Mouse (Mus musculus) embryonic facial prominence, embryonic 13.5 days (tissue): ENCODE results near the gene Tbcel. TPM values are rescaled to one million over a fixed set of nuclear protein-coding genes. Genes with fewer than 3 reads are reported as not detected.
A peak's percentile ranks its signal among the peaks of the same experiment; 100 is the strongest.

Experiments
- ATAC-seq: fragments of 200-750 bp; cut with Nextera tagmentation; 2 replicates; pipeline ENCODE4 v1.8.0; 2017; ENCODE audit warnings: low read depth; ENCODE audit not compliant: insufficient number of reproducible peaks, insufficient read depth, low FRiP score, low TSS enrichment
- H3K27ac ChIP-seq: fragments of 300-500 bp; sonication (generic); 2 replicates; pipeline ENCODE4 v1.5.1; 2015; ENCODE audit warnings: moderate library complexity, mild to moderate bottlenecking, inconsistent platforms
- H3K27me3 ChIP-seq: fragments of 300-500 bp; sonication (generic); 2 replicates; pipeline ENCODE4 v1.6.1; 2015; ENCODE audit warnings: mild to moderate bottlenecking, inconsistent platforms
- H3K36me3 ChIP-seq: fragments of 300-500 bp; sonication (generic); 2 replicates; pipeline ENCODE4 v1.6.1; 2015; ENCODE audit warnings: mild to moderate bottlenecking, inconsistent platforms
- H3K4me1 ChIP-seq: fragments of 300-500 bp; sonication (generic); 2 replicates; pipeline ENCODE4 v1.6.1; 2015; ENCODE audit warnings: inconsistent platforms
- H3K4me2 ChIP-seq: fragments of 300-500 bp; sonication (generic); 2 replicates; pipeline ENCODE4 v1.6.1; 2015; ENCODE audit warnings: moderate library complexity, mild to moderate bottlenecking, inconsistent platforms
- H3K4me3 ChIP-seq: fragments of 300-500 bp; sonication (generic); 2 replicates; pipeline ENCODE4 v1.5.1; 2015; ENCODE audit warnings: mild to moderate bottlenecking, inconsistent platforms
- H3K9ac ChIP-seq: fragments of 300-500 bp; sonication (generic); 2 replicates; pipeline ENCODE4 v1.6.1; 2015; ENCODE audit warnings: mild to moderate bottlenecking, inconsistent platforms
- H3K9me3 ChIP-seq: fragments of 300-500 bp; sonication (generic); 2 replicates; pipeline ENCODE4 v1.6.1; 2016; ENCODE audit warnings: inconsistent platforms
- WGBS: fragments of 180-500 bp; shearing (Covaris S2); methylation state at CpG from one replicate; pipeline ENCODE4 v1.1.7; 2015; ENCODE audit warnings: mixed read lengths; 5-methylcytosine and 5-hydroxymethylcytosine counted together
- polyA plus RNA-seq: library from polyadenylated mRNA; unstranded; fragments of >200 nt; fragmentation: Nextera tagmentation; extraction: Ambion mirVana; gene quantifications from 2 replicates; pipeline ENCODE4 v1.2.1, GENCODE M21; 2015

Tbcel gene
- polyA plus RNA-seq, 1 experiment from 2014 or later, result 4.9 TPM

DNA sequence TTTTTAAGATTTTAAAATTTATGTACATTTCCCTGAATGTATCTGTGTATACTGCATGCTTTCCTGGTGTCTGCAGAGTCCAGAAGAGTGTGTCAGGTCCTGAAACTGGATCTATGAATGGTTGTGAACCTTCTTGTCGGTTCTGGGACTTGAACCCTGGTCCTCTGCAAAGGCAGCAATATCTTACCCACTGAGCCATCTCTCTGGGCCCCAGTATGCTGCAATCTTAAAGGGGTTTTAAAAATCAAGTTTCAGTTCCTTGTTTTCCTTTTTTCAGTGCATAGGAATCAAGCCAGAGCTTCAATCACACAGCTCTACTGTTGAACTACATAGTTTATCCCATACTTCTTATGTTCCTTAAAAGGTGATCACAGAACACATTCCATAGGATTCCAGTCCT is 24.7 kb downstream of the Tbcel start:
- no peaks in the 10 kb centered on the region for H3K36me3 ChIP-seq
- WGBS, result 79% methylated on average over 1 of the region's 1 CpGs

GRCm38 (mm10) chr9:42476166-42476565 is 31.4 kb downstream of the Tbcel start:
- Histone ChIP-seq H3K36me3 (no peaks in the 10 kb centered on the region), H3K4me1 (peaks cover 7% of the 10 kb centered on the region), H3K9me3 (no peaks in the 10 kb centered on the region), H3K9ac (no peak overlapping the region), H3K4me3 (no peak overlapping the region), H3K27me3 (peaks cover 13% of the 10 kb centered on the region), H3K27ac (no peak overlapping the region), H3K4me2 (no peak overlapping the region)
- WGBS, result 82% methylated on average over 4 of the region's 4 CpGs
- ATAC-seq, result no peak

More for the DNA sequence above, 24.7 kb downstream of the Tbcel start:
- Histone ChIP-seq H3K27ac (no peak overlapping the region), H3K27me3 (no peaks in the 10 kb centered on the region), H3K9me3 (no peaks in the 10 kb centered on the region), H3K9ac (no peak overlapping the region), H3K4me2 (no peak overlapping the region), H3K4me3 (no peak overlapping the region), H3K4me1 (no peaks in the 10 kb centered on the region)
- no peak for ATAC-seq

GRCm38 (mm10) chr9:42474244-42474643 is 33.4 kb downstream of the Tbcel start:
- Histone ChIP-seq H3K4me2 (no peak overlapping the region), H3K36me3 (peaks cover 5% of the 10 kb centered on the region), H3K4me1 (peaks cover 15% of the 10 kb centered on the region), H3K9ac (no peak overlapping the region), H3K9me3 (no peaks in the 10 kb centered on the region), H3K27ac (no peak overlapping the region), H3K4me3 (no peak overlapping the region), H3K27me3 (peaks cover 13% of the 10 kb centered on the region)
- no peak for ATAC-seq
- 86% methylated on average over 8 of the region's 8 CpGs for WGBS

DNA sequence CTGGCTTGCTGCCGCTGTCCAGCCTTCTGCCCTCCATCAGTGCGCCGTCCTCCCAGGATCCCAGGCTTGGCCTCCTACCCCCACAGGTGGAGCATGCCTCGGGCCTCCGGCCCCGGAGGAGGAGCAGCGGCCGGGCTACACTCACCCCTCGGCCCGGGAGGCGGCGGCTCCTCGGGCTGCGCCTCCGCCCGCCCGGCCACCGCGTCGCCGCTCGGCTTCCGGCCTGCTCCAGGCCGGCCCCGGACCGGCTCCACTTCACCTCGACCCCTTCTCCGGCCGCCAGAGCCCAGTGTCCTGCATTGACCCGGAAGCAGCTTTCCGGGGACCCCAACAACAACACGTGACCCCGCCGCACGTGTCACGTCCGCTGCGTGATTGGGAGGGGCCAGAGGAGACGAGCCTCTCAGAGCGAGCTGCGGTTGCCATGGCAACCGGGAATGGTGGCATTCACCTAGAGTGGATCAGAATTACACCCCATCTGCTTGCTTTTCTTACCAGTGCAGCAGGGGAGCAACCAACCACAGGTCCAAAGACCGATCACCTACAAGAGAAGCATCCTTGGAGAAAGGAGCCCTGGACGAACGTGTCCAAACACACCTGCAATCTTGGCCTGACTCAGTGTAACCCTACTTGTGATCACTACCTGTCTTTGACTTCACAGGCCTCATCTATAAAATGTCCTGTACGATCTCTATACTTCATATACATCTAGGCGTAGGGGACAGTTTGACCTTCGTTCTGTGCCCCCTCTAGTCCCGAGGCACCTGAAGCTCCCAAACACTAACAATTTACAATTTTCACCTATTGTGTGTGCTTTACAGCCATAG is 35.5 kb downstream of the Tbcel start:
- Histone ChIP-seq H3K9me3 (no peaks in the 10 kb centered on the region), H3K27ac (peak overlapping the region; percentile 62), H3K36me3 (peaks cover 8% of the 10 kb centered on the region), H3K27me3 (peaks cover 13% of the 10 kb centered on the region), H3K4me1 (peaks cover 17% of the 10 kb centered on the region), H3K4me3 (peak overlapping the region; percentile 97), H3K9ac (peak overlapping the region; percentile 91), H3K4me2 (peak overlapping the region; percentile 88)
- 7% methylated on average over 49 of the region's 49 CpGs for WGBS
- ATAC-seq, result peak; percentile 82

GRCm38 (mm10) chr9:42471214-42471613 is 36.4 kb downstream of the Tbcel start:
- Histone ChIP-seq H3K27me3 (peaks cover 13% of the 10 kb centered on the region), H3K4me2 (peak overlapping the region; percentile 88), H3K36me3 (peaks cover 11% of the 10 kb centered on the region), H3K27ac (peak overlapping the region; percentile 62), H3K9ac (peak overlapping the region; percentile 91), H3K9me3 (no peaks in the 10 kb centered on the region), H3K4me3 (peak overlapping the region; percentile 97), H3K4me1 (peaks cover 17% of the 10 kb centered on the region)
- no peak for ATAC-seq
- 47% methylated on average over 4 of the region's 4 CpGs for WGBS

- WGBS, result 96% methylated on average over 15 of the region's 15 CpGs
- H3K4me2 ChIP-seq, result no peak overlapping the region
- no peak for ATAC-seq
Observed at GRCm38 (mm10) chr9:42469323-42469722, 38.3 kb downstream of the Tbcel start.

GRCm38 (mm10) chr9:42468360-42468759 is 39.2 kb downstream of the Tbcel start:
- ATAC-seq, result no peak
- Histone ChIP-seq H3K36me3 (peaks cover 11% of the 10 kb centered on the region), H3K9ac (no peak overlapping the region), H3K27ac (no peak overlapping the region), H3K4me2 (no peak overlapping the region), H3K4me3 (no peak overlapping the region), H3K27me3 (no peaks in the 10 kb centered on the region), H3K4me1 (peaks cover 24% of the 10 kb centered on the region), H3K9me3 (no peaks in the 10 kb centered on the region)
- 89% methylated on average over 5 of the region's 5 CpGs for WGBS

More at GRCm38 (mm10) chr9:42469323-42469722, 38.3 kb downstream of the Tbcel start:
- H3K27me3 ChIP-seq, result peaks cover 5% of the 10 kb centered on the region; the same call in 1 of the 2 replicates
- H3K27ac ChIP-seq, result no peak overlapping the region
- no peaks in the 10 kb centered on the region for H3K9me3 ChIP-seq
- no peak overlapping the region for H3K4me3 ChIP-seq
- H3K36me3 ChIP-seq, result peaks cover 11% of the 10 kb centered on the region
- no peak overlapping the region for H3K9ac ChIP-seq
- peaks cover 17% of the 10 kb centered on the region for H3K4me1 ChIP-seq

GRCm38 (mm10) chr9:42467116-42467815 is 40.3 kb downstream of the Tbcel start:
- no peaks in the 10 kb centered on the region for H3K9me3 ChIP-seq
- no peak overlapping the region for H3K4me3 ChIP-seq
- no peak for ATAC-seq
- 85% methylated on average over 12 of the region's 12 CpGs for WGBS
- no peak overlapping the region for H3K9ac ChIP-seq
- no peak overlapping the region for H3K27ac ChIP-seq
- peaks cover 29% of the 10 kb centered on the region for H3K4me1 ChIP-seq
- peaks cover 11% of the 10 kb centered on the region for H3K36me3 ChIP-seq
- H3K27me3 ChIP-seq, result no peaks in the 10 kb centered on the region
- H3K4me2 ChIP-seq, result no peak overlapping the region

GRCm38 (mm10) chr9:42465661-42466091 is 41.9 kb downstream of the Tbcel start:
- no peaks in the 10 kb centered on the region for H3K9me3 ChIP-seq
- peaks cover 34% of the 10 kb centered on the region for H3K4me1 ChIP-seq
- 72% methylated on average over 5 of the region's 5 CpGs for WGBS
- H3K27ac ChIP-seq, result no peak overlapping the region
- H3K4me2 ChIP-seq, result no peak overlapping the region
- no peak overlapping the region for H3K9ac ChIP-seq
- H3K36me3 ChIP-seq, result peaks cover 11% of the 10 kb centered on the region
- no peak for ATAC-seq
- no peaks in the 10 kb centered on the region for H3K27me3 ChIP-seq
- no peak overlapping the region for H3K4me3 ChIP-seq

GRCm38 (mm10) chr9:42464181-42464580 is 43.4 kb downstream of the Tbcel start:
- Histone ChIP-seq H3K36me3 (peaks cover 5% of the 10 kb centered on the region; the same call in 1 of the 2 replicates), H3K4me1 (peaks cover 37% of the 10 kb centered on the region), H3K4me3 (no peak overlapping the region), H3K4me2 (no peak overlapping the region), H3K27ac (no peak overlapping the region), H3K27me3 (no peaks in the 10 kb centered on the region), H3K9me3 (no peaks in the 10 kb centered on the region), H3K9ac (no peak overlapping the region)
- 89% methylated on average over 9 of the region's 9 CpGs for WGBS
- ATAC-seq, result no peak

GRCm38 (mm10) chr9:42463220-42463989 is 44.2 kb downstream of the Tbcel start:
- Histone ChIP-seq H3K27me3 (no peaks in the 10 kb centered on the region), H3K9me3 (no peaks in the 10 kb centered on the region), H3K9ac (no peak overlapping the region), H3K4me3 (no peak overlapping the region), H3K27ac (peak overlapping the region; percentile 57; the same call in 1 of the 2 replicates), H3K4me1 (peaks cover 40% of the 10 kb centered on the region), H3K4me2 (no peak overlapping the region), H3K36me3 (0 out of 2 replicates have a peak, but pooled peaks cover 4% of the 10 kb centered on the region)
- 50% methylated on average over 8 of the region's 8 CpGs for WGBS
- peak; percentile 62; the same call in 1 of the 2 replicates for ATAC-seq
